Comparison of ENCODE assay signal across 18 mouse cellular contexts in genomic region chr15:28740591-28740990, GRCm38 (mm10).
"Had no signal": no experiment of that assay in that cellular context is flagged by ENCODE, and none has a peak within 500 bp of the region (broad histone marks: within the 10 kb centered on the region; RNA-seq: fewer than 3 reads in every experiment).

No protein-coding gene starts in this region.

- H3K27me3 ChIP-seq: midbrain, embryonic 12.5 days; neural tube, embryonic 13.5 days; neural tube, embryonic 15.5 days had no signal

- H3K9me3 ChIP-seq: midbrain, embryonic 10.5 days; midbrain, embryonic 12.5 days; neural tube, embryonic 13.5 days; neural tube, embryonic 15.5 days had no signal

- DNase-seq: lung, embryonic 14.5 days; lung, postnatal 10 days; lung, postnatal 4 days; midbrain, embryonic 14.5 days; retina, postnatal 1 day; right cerebral cortex, adult 18-20 months; right cerebral cortex, postnatal 25 days; right cerebral cortex, postnatal 4 days; spleen, adult 18-20 months; thymus, adult 18-20 months; thymus, postnatal 14 days; thymus, postnatal 36 days had no signal

- H3K4me1 ChIP-seq: midbrain, embryonic 10.5 days; midbrain, embryonic 12.5 days; neural tube, embryonic 13.5 days; neural tube, embryonic 15.5 days had no signal

- H3K27ac ChIP-seq: midbrain, embryonic 10.5 days; midbrain, embryonic 12.5 days; neural tube, embryonic 13.5 days; neural tube, embryonic 15.5 days had no signal

- ATAC-seq: midbrain, embryonic 16.5 days had no signal

- H3K4me3 ChIP-seq: midbrain, embryonic 10.5 days; midbrain, embryonic 12.5 days; myocyte; neural tube, embryonic 13.5 days; neural tube, embryonic 15.5 days had no signal

- H3K9ac ChIP-seq: lung, embryonic 14.5 days; midbrain, embryonic 12.5 days; neural tube, embryonic 13.5 days; neural tube, embryonic 15.5 days had no signal

- H3K36me3 ChIP-seq: midbrain, embryonic 10.5 days; midbrain, embryonic 12.5 days; neural tube, embryonic 13.5 days; neural tube, embryonic 15.5 days had no signal

- H3K4me2 ChIP-seq: lung, embryonic 14.5 days; midbrain, embryonic 12.5 days; neural tube, embryonic 13.5 days; neural tube, embryonic 15.5 days had no signal
